ENCODE assay signal across 22 mouse cellular contexts in genomic region chr11:79839973-79840372, GRCm38 (mm10).
DNase-seq lines count a peak whose midpoint lies in the region; ATAC-seq and TF ChIP-seq lines count a peak whose summit lies in the region.
"Had no signal": no experiment of that assay in that cellular context is flagged by ENCODE, and none has a peak within 500 bp of the region (broad histone marks: within the 10 kb centered on the region; RNA-seq: fewer than 3 reads in every experiment).

No protein-coding gene starts in this region.

- peak; percentile 55 for ATAC-seq in lung, embryonic 16.5 days (ENCODE audit: low read depth)
- ATAC-seq in stomach, postnatal 0 days (ENCODE audit: low FRiP score, low TSS enrichment) = peak; percentile 58; the same call in 1 of the 2 replicates
- ATAC-seq in forebrain, embryonic 13.5 days = no peak
- ATAC-seq: CD4-positive, CD25-positive, alpha-beta regulatory T cell, adult 4 months; forebrain, embryonic 16.5 days had no signal

- no peaks in the 10 kb centered on the region for H3K36me3 ChIP-seq in lung, embryonic 16.5 days (ENCODE audit: control insufficient read depth, insufficient read depth, low read length)
- H3K36me3 ChIP-seq in stomach, postnatal 0 days (ENCODE audit: control insufficient read depth, insufficient read depth, low read length) = no peaks in the 10 kb centered on the region
- H3K36me3 ChIP-seq in forebrain, embryonic 13.5 days (ENCODE audit: poor library complexity, severe bottlenecking) = no peaks in the 10 kb centered on the region
- H3K36me3 ChIP-seq: embryonic facial prominence, embryonic 12.5 days; G1E; heart, embryonic 15.5 days; hindbrain, embryonic 10.5 days had no signal

- H3K9ac ChIP-seq in lung, embryonic 16.5 days (ENCODE audit: low read length) = no peak overlapping the region
- no peak overlapping the region for H3K9ac ChIP-seq in stomach, postnatal 0 days (ENCODE audit: low read length)
- H3K9ac ChIP-seq in forebrain, embryonic 13.5 days = no peak overlapping the region
- H3K9ac ChIP-seq: embryonic facial prominence, embryonic 12.5 days; heart, embryonic 15.5 days had no signal

- peak overlapping the region; percentile 14; the same call in 1 of the 2 replicates for H3K27ac ChIP-seq in lung, embryonic 16.5 days (ENCODE audit: low read length)
- peak overlapping the region; percentile 35 for H3K27ac ChIP-seq in stomach, postnatal 0 days (replicated peaks)
- no peak overlapping the region for H3K27ac ChIP-seq in forebrain, embryonic 13.5 days
- H3K27ac ChIP-seq: embryonic facial prominence, embryonic 12.5 days; heart, adult 2 months; heart, embryonic 15.5 days; hindbrain, embryonic 10.5 days had no signal

- H3K4me3 ChIP-seq in lung, embryonic 16.5 days (ENCODE audit: low read length) = no peak overlapping the region
- no peak overlapping the region for H3K4me3 ChIP-seq in stomach, postnatal 0 days (ENCODE audit: low read depth, low read length)
- no peak overlapping the region for H3K4me3 ChIP-seq in forebrain, embryonic 13.5 days
- H3K4me3 ChIP-seq: embryonic facial prominence, embryonic 12.5 days; heart, adult 2 months; heart, embryonic 15.5 days; hindbrain, embryonic 10.5 days had no signal

- DNase-seq in heart, adult 11 months = peak; percentile 57
- no peak for DNase-seq in heart, postnatal 4 days
- no peak for DNase-seq in lung, postnatal 10 days
- DNase-seq in lung, postnatal 14 days = peak; percentile 29
- no peak for DNase-seq in stomach, postnatal 0 days (ENCODE audit: low spot score)
- DNase-seq: adrenal gland, postnatal 10 days; B cell, adult 2 months; cerebellum, adult 11 months; cerebellum, adult 9-10 months; cerebellum, postnatal 25 days; gastrocnemius, postnatal 10 days; heart, adult 2 months; heart, postnatal 14 days had no signal

- WGBS in lung, embryonic 16.5 days = 57% methylated on average over 6 of the region's 6 CpGs
- WGBS in stomach, postnatal 0 days = 52% methylated on average over 6 of the region's 6 CpGs
- 72% methylated on average over 6 of the region's 6 CpGs for WGBS in forebrain, embryonic 13.5 days

- peaks cover 4% of the 10 kb centered on the region for H3K4me1 ChIP-seq in lung, embryonic 16.5 days (replicated peaks; ENCODE audit: control insufficient read depth, insufficient read depth, low read length)
- H3K4me1 ChIP-seq in stomach, postnatal 0 days (replicated peaks; ENCODE audit: control insufficient read depth, insufficient read depth) = no peaks in the 10 kb centered on the region; the same call in 1 of the 2 replicates
- no peaks in the 10 kb centered on the region for H3K4me1 ChIP-seq in forebrain, embryonic 13.5 days

- peak; percentile 31 for TF ChIP-seq EP300 in stomach, postnatal 0 days (optimal IDR thresholded peaks at IDR 0.05)

- TF ChIP-seq CTCF in stomach, postnatal 0 days (IDR thresholded peaks at IDR 0.05; ENCODE audit: low read depth) = no peak

- H3K4me2 ChIP-seq in lung, embryonic 16.5 days (ENCODE audit: low read depth, low read length) = no peak overlapping the region
- no peak overlapping the region for H3K4me2 ChIP-seq in stomach, postnatal 0 days (replicated peaks; ENCODE audit: low read depth)
- H3K4me2 ChIP-seq in forebrain, embryonic 13.5 days = no peak overlapping the region
- H3K4me2 ChIP-seq: embryonic facial prominence, embryonic 12.5 days; heart, embryonic 11.5 days; heart, embryonic 15.5 days had no signal

- no peaks in the 10 kb centered on the region for H3K9me3 ChIP-seq in lung, embryonic 16.5 days (ENCODE audit: control insufficient read depth, low read length)
- no peaks in the 10 kb centered on the region for H3K9me3 ChIP-seq in stomach, postnatal 0 days (ENCODE audit: control insufficient read depth, low read length)
- H3K9me3 ChIP-seq in forebrain, embryonic 13.5 days (replicated peaks) = no peaks in the 10 kb centered on the region
- H3K9me3 ChIP-seq: embryonic facial prominence, embryonic 12.5 days; G1E; heart, embryonic 15.5 days; hindbrain, embryonic 10.5 days had no signal

- no peaks in the 10 kb centered on the region for H3K27me3 ChIP-seq in lung, embryonic 16.5 days (ENCODE audit: control insufficient read depth, insufficient read depth, low read depth, low read length)
- no peaks in the 10 kb centered on the region for H3K27me3 ChIP-seq in stomach, postnatal 0 days (ENCODE audit: control insufficient read depth, insufficient read depth, low read length)
- H3K27me3 ChIP-seq in forebrain, embryonic 13.5 days = no peaks in the 10 kb centered on the region
- H3K27me3 ChIP-seq: embryonic facial prominence, embryonic 12.5 days had no signal

Comparison
In these comparisons a context has a peak if more than half of its experiments do, and no peak if none do; other contexts are left out.
1. DNase-seq: peak in heart, adult 11 months (single experiment) and lung, postnatal 14 days (single experiment); none in heart, postnatal 4 days (single experiment), lung, postnatal 10 days (single experiment) and stomach, postnatal 0 days (single experiment).